ENCODE assay signal across 11 mouse cellular contexts in genomic region chr11:101830616-101831015, GRCm38 (mm10). TPM values are rescaled to one million over a fixed set of nuclear protein-coding genes. Genes with fewer than 3 reads are reported as not detected.
DNase-seq lines count a peak whose midpoint lies in the region; ATAC-seq and TF ChIP-seq lines count a peak whose summit lies in the region.
"Had no signal": no experiment of that assay in that cellular context is flagged by ENCODE, and none has a peak within 500 bp of the region (broad histone marks: within the 10 kb centered on the region; RNA-seq: fewer than 3 reads in every experiment).

No protein-coding gene starts in this region.

- H3K27me3 ChIP-seq in heart, embryonic 13.5 days (replicated peaks): no peaks in the 10 kb centered on the region
- no peaks in the 10 kb centered on the region for H3K27me3 ChIP-seq in midbrain, embryonic 10.5 days (ENCODE audit: low read depth, poor library complexity, severe bottlenecking)
- H3K27me3 ChIP-seq in midbrain, embryonic 13.5 days: no peaks in the 10 kb centered on the region
- no peaks in the 10 kb centered on the region for H3K27me3 ChIP-seq in limb, embryonic 11.5 days (ENCODE audit: control insufficient read depth, insufficient read depth, low read length)
- no peaks in the 10 kb centered on the region for H3K27me3 ChIP-seq in stomach, postnatal 0 days (ENCODE audit: control insufficient read depth, insufficient read depth, low read length)
- H3K27me3 ChIP-seq: hindbrain, embryonic 12.5 days had no signal

- no peaks in the 10 kb centered on the region for H3K36me3 ChIP-seq in heart, embryonic 13.5 days
- no peaks in the 10 kb centered on the region for H3K36me3 ChIP-seq in midbrain, embryonic 10.5 days
- no peaks in the 10 kb centered on the region for H3K36me3 ChIP-seq in midbrain, embryonic 13.5 days
- H3K36me3 ChIP-seq in limb, embryonic 11.5 days (ENCODE audit: control insufficient read depth, insufficient read depth, low read length): no peaks in the 10 kb centered on the region
- no peaks in the 10 kb centered on the region for H3K36me3 ChIP-seq in stomach, postnatal 0 days (ENCODE audit: control insufficient read depth, insufficient read depth, low read length)
- H3K36me3 ChIP-seq: hindbrain, embryonic 12.5 days; liver, embryonic 12.5 days had no signal

- no peak for ATAC-seq in heart, embryonic 13.5 days (ENCODE audit: extremely low read depth, insufficient number of reproducible peaks, low FRiP score, low TSS enrichment)
- no peak for ATAC-seq in midbrain, embryonic 13.5 days
- 0 out of 2 replicates have a peak, but pooled peaks have one; percentile 39 for ATAC-seq in limb, embryonic 11.5 days (ENCODE audit: insufficient number of reproducible peaks, low FRiP score, low TSS enrichment, low read depth)
- peak; percentile 26; the same call in 1 of the 2 replicates for ATAC-seq in stomach, postnatal 0 days (ENCODE audit: low FRiP score, low TSS enrichment)
- ATAC-seq: CD4-positive, CD25-positive, alpha-beta regulatory T cell, adult 4 months; liver, embryonic 12.5 days had no signal

- H3K9ac ChIP-seq in heart, embryonic 13.5 days: peak overlapping the region; percentile 37
- no peak overlapping the region for H3K9ac ChIP-seq in midbrain, embryonic 13.5 days (replicated peaks)
- H3K9ac ChIP-seq in limb, embryonic 11.5 days (ENCODE audit: low read length): no peak overlapping the region
- no peak overlapping the region for H3K9ac ChIP-seq in stomach, postnatal 0 days (ENCODE audit: low read length)
- H3K9ac ChIP-seq: liver, embryonic 12.5 days had no signal

- H3K9me3 ChIP-seq in heart, embryonic 13.5 days: no peaks in the 10 kb centered on the region
- H3K9me3 ChIP-seq in midbrain, embryonic 10.5 days (replicated peaks): no peaks in the 10 kb centered on the region
- H3K9me3 ChIP-seq in midbrain, embryonic 13.5 days: no peaks in the 10 kb centered on the region
- H3K9me3 ChIP-seq in limb, embryonic 11.5 days (ENCODE audit: control insufficient read depth, low read length): no peaks in the 10 kb centered on the region
- H3K9me3 ChIP-seq in stomach, postnatal 0 days (ENCODE audit: control insufficient read depth, low read length): no peaks in the 10 kb centered on the region
- H3K9me3 ChIP-seq: hindbrain, embryonic 12.5 days; liver, embryonic 12.5 days had no signal

- TF ChIP-seq EP300 in stomach, postnatal 0 days (optimal IDR thresholded peaks at IDR 0.05): no peak

- no peak for TF ChIP-seq CTCF in stomach, postnatal 0 days (IDR thresholded peaks at IDR 0.05; ENCODE audit: low read depth)

- DNase-seq in heart, postnatal 4 days: no peak
- DNase-seq in midbrain, embryonic 10.5 days (ENCODE audit: low spot score): no peak
- DNase-seq in limb, embryonic 11.5 days (ENCODE audit: low spot score): no peak
- DNase-seq in stomach, postnatal 0 days (ENCODE audit: low spot score): no peak
- no peak for DNase-seq in left cerebral cortex, adult 18-20 months (ENCODE audit: low spot score in 2 of 2)
- DNase-seq in spleen, postnatal 36 days (ENCODE audit: low spot score in 2 of 2): no peak

- H3K4me1 ChIP-seq in heart, embryonic 13.5 days: peaks cover 48% of the 10 kb centered on the region
- peaks cover 40% of the 10 kb centered on the region for H3K4me1 ChIP-seq in midbrain, embryonic 10.5 days
- peaks cover 28% of the 10 kb centered on the region for H3K4me1 ChIP-seq in midbrain, embryonic 13.5 days (replicated peaks)
- H3K4me1 ChIP-seq in limb, embryonic 11.5 days (ENCODE audit: control insufficient read depth, insufficient read depth, low read length): peaks cover 15% of the 10 kb centered on the region
- H3K4me1 ChIP-seq in stomach, postnatal 0 days (replicated peaks; ENCODE audit: control insufficient read depth, insufficient read depth): peaks cover 4% of the 10 kb centered on the region; the same call in 1 of the 2 replicates
- H3K4me1 ChIP-seq: liver, embryonic 12.5 days had no signal

- H3K4me2 ChIP-seq in heart, embryonic 13.5 days: peak overlapping the region; percentile 20
- no peak overlapping the region for H3K4me2 ChIP-seq in midbrain, embryonic 13.5 days (replicated peaks)
- peak overlapping the region; percentile 20; the same call in 1 of the 2 replicates for H3K4me2 ChIP-seq in limb, embryonic 11.5 days (ENCODE audit: low read depth, severe bottlenecking)
- H3K4me2 ChIP-seq in stomach, postnatal 0 days (replicated peaks; ENCODE audit: low read depth): no peak overlapping the region
- H3K4me2 ChIP-seq: hindbrain, embryonic 12.5 days; liver, embryonic 12.5 days had no signal

- H3K27ac ChIP-seq in heart, embryonic 13.5 days (replicated peaks): peak overlapping the region; percentile 88
- peak overlapping the region; percentile 73 for H3K27ac ChIP-seq in midbrain, embryonic 10.5 days (replicated peaks)
- no peak overlapping the region for H3K27ac ChIP-seq in midbrain, embryonic 13.5 days
- H3K27ac ChIP-seq in limb, embryonic 11.5 days (replicated peaks; ENCODE audit: low read depth, low read length): peak overlapping the region; percentile 80
- H3K27ac ChIP-seq in stomach, postnatal 0 days (replicated peaks): peak overlapping the region; percentile 25; the same call in 1 of the 2 replicates
- H3K27ac ChIP-seq: liver, embryonic 12.5 days had no signal

- no peak overlapping the region for H3K4me3 ChIP-seq in heart, embryonic 13.5 days
- H3K4me3 ChIP-seq in midbrain, embryonic 10.5 days: no peak overlapping the region
- H3K4me3 ChIP-seq in midbrain, embryonic 13.5 days (replicated peaks): no peak overlapping the region
- H3K4me3 ChIP-seq in limb, embryonic 11.5 days (ENCODE audit: low read depth, low read length): no peak overlapping the region
- H3K4me3 ChIP-seq in stomach, postnatal 0 days (ENCODE audit: low read depth, low read length): no peak overlapping the region
- H3K4me3 ChIP-seq: hindbrain, embryonic 12.5 days; liver, embryonic 12.5 days had no signal

- WGBS in heart, embryonic 13.5 days: 57% methylated on average over 8 of the region's 8 CpGs
- 69% methylated on average over 8 of the region's 8 CpGs for WGBS in midbrain, embryonic 10.5 days
- 72% methylated on average over 8 of the region's 8 CpGs for WGBS in midbrain, embryonic 13.5 days
- 50% methylated on average over 8 of the region's 8 CpGs for whole genome bisulfite sequencing in limb, embryonic 11.5 days
- 51% methylated on average over 8 of the region's 8 CpGs for WGBS in stomach, postnatal 0 days

RNA-seq across cellular contexts. Expression of gene Etv4, which starts 45.4 kb away (rescaled TPM):
- 8.2 and 9.5 TPM in 2 replicates for polyA plus RNA-seq in heart, embryonic 13.5 days (2015; fragmentation: Nextera tagmentation; extraction: Ambion mirVana)
- total RNA-seq in heart, postnatal 4 days (2021): 1 to 10 TPM; 6.6 to 6.8 TPM
- 9.4 and 10.5 TPM in 2 replicates for polyA plus RNA-seq in midbrain, embryonic 10.5 days (2016; fragmentation: Nextera tagmentation; extraction: Ambion mirVana)
- 1.9 and 4.1 TPM in 2 replicates for polyA plus RNA-seq in midbrain, embryonic 13.5 days (2015; fragmentation: Nextera tagmentation; extraction: Ambion mirVana)
- 27.6 and 29.3 TPM in 2 replicates for polyA plus RNA-seq in limb, embryonic 11.5 days (2014; fragmentation: Nextera tagmentation; extraction: Ambion mirVana)
- 1.8 and 2.0 TPM in 2 replicates for polyA plus RNA-seq in stomach, postnatal 0 days (2015; fragmentation: Nextera tagmentation; extraction: Ambion mirVana)
- 10 to 100 TPM; 11.5 to 15.1 TPM for total RNA-seq in left cerebral cortex, adult 18-20 months (2021)
- polyA plus RNA-seq: CD4-positive, CD25-positive, alpha-beta regulatory T cell, adult 4 months had no signal

Comparison
In these comparisons a context has a peak if more than half of its experiments do, and no peak if none do; other contexts are left out.
1. ATAC-seq: peak in limb, embryonic 11.5 days (single experiment) and stomach, postnatal 0 days (single experiment); none in heart, embryonic 13.5 days (single experiment) and midbrain, embryonic 13.5 days (single experiment).
2. H3K4me2 ChIP-seq: peak in heart, embryonic 13.5 days (single experiment) and limb, embryonic 11.5 days (single experiment); none in midbrain, embryonic 13.5 days (single experiment) and stomach, postnatal 0 days (single experiment).